Mouse (Mus musculus) heart, embryonic 14.5 days (tissue): ENCODE results near the gene Zcwpw1. TPM values are rescaled to one million over a fixed set of nuclear protein-coding genes. Genes with fewer than 3 reads are reported as not detected.

Experiments used
- polyA plus RNA-seq: library from polyadenylated mRNA; unstranded; fragments of >200 nt; fragmentation: Nextera tagmentation; extraction: Ambion mirVana; gene quantifications from 2 replicates; pipeline ENCODE4 v1.2.1, GENCODE M21; 2014

The Zcwpw1 gene
- polyA plus RNA-seq, 1 experiment from 2014 or later: 7.6 TPM

Other genes with a start within 250 kb of the Zcwpw1 start
- gene Actl6b, start 234.3 kb upstream of the Zcwpw1 start, polyA plus RNA-seq: 0.31 TPM in 1 of 2 replicates, not detected in the other
- 0.11 and 0.20 TPM in 2 replicates for gene Tfr2, start 218.0 kb upstream of the Zcwpw1 start, polyA plus RNA-seq
- gene Mospd3, start 186.7 kb upstream of the Zcwpw1 start, polyA plus RNA-seq: 22.7 and 23.1 TPM in 2 replicates
- gene Pcolce, start 174.0 kb upstream of the Zcwpw1 start, polyA plus RNA-seq: 121 and 123 TPM in 2 replicates
- 0.20 TPM in 1 of 2 replicates, not detected in the other for gene Fbxo24, start 158.8 kb upstream of the Zcwpw1 start, polyA plus RNA-seq
- 22.7 and 23.9 TPM in 2 replicates for gene Lrch4, start 158.7 kb upstream of the Zcwpw1 start, polyA plus RNA-seq
- gene Gm20605, start 158.6 kb upstream of the Zcwpw1 start, polyA plus RNA-seq: 5.2 and 5.6 TPM in 2 replicates
- 4.3 and 4.6 TPM in 2 replicates for gene Sap25, start 146.5 kb upstream of the Zcwpw1 start, polyA plus RNA-seq
- gene Irs3, start 142.1 kb upstream of the Zcwpw1 start, polyA plus RNA-seq: 0.11 TPM in 2 replicates
- 10.7 and 12.1 TPM in 2 replicates for gene Agfg2, start 103.1 kb upstream of the Zcwpw1 start, polyA plus RNA-seq
- gene Nyap1, start 46.2 kb upstream of the Zcwpw1 start, polyA plus RNA-seq: 0.57 and 1.00 TPM in 2 replicates
- gene Tsc22d4, start 42.1 kb upstream of the Zcwpw1 start, polyA plus RNA-seq: 144 and 147 TPM in 2 replicates
- gene Ppp1r35, start 8.9 kb upstream of the Zcwpw1 start, polyA plus RNA-seq: 29.8 and 36.7 TPM in 2 replicates
- gene Mepce, start 143 bp upstream of the Zcwpw1 start, polyA plus RNA-seq: 7.9 and 9.2 TPM in 2 replicates
- 3.2 and 3.8 TPM in 2 replicates for gene Pilra, start 48.5 kb downstream of the Zcwpw1 start, polyA plus RNA-seq
- 0.44 and 0.68 TPM in 2 replicates for gene Pilrb1, start 70.3 kb downstream of the Zcwpw1 start, polyA plus RNA-seq
- 2.6 and 2.7 TPM in 2 replicates for gene Pilrb2, start 84.0 kb downstream of the Zcwpw1 start, polyA plus RNA-seq
- gene Cyp3a13, start 133.8 kb downstream of the Zcwpw1 start, polyA plus RNA-seq: not detected in 2 replicates
- gene Gjc3, start 175.3 kb downstream of the Zcwpw1 start, polyA plus RNA-seq: 0.11 TPM in 1 of 2 replicates, not detected in the other
- gene Azgp1, start 193.7 kb downstream of the Zcwpw1 start, polyA plus RNA-seq: not detected in 2 replicates
- not detected in 2 replicates for gene Smok3a, start 233.5 kb downstream of the Zcwpw1 start, polyA plus RNA-seq
- gene Smok3b, start 233.6 kb downstream of the Zcwpw1 start, polyA plus RNA-seq: not detected in 2 replicates